Comparison of ENCODE assay signal across 36 mouse cellular contexts in genomic region chr19:7563676-7564075, GRCm38 (mm10). TPM values are rescaled to one million over a fixed set of nuclear protein-coding genes. Genes with fewer than 3 reads are reported as not detected.
"Had no signal": no experiment of that assay in that cellular context is flagged by ENCODE, and none has a peak within 500 bp of the region (broad histone marks: within the 10 kb centered on the region; RNA-seq: fewer than 3 reads in every experiment).

No protein-coding gene starts in this region.

- H3K27ac ChIP-seq: heart, embryonic 13.5 days; heart, embryonic 15.5 days; hindbrain, embryonic 10.5 days; hindbrain, embryonic 12.5 days; hindbrain, embryonic 14.5 days; intestine, embryonic 15.5 days; limb, embryonic 13.5 days; limb, embryonic 15.5 days; liver, embryonic 12.5 days had no signal

- ATAC-seq: hindbrain, embryonic 16.5 days; inflammation-experienced regulatory T-cells, adult 6 months; intestine, embryonic 15.5 days; intestine, postnatal 0 days; liver, embryonic 12.5 days had no signal

- H3K4me3 ChIP-seq: heart, embryonic 13.5 days; heart, embryonic 15.5 days; hindbrain, embryonic 10.5 days; hindbrain, embryonic 12.5 days; intestine, embryonic 15.5 days; limb, embryonic 13.5 days; limb, embryonic 15.5 days; liver, embryonic 12.5 days had no signal

- DNase-seq: gastrocnemius, postnatal 25 days; heart, adult 18-20 months; heart, postnatal 14 days; heart, postnatal 4 days; kidney, adult 18-20 months; kidney, adult 8-10 months; kidney, postnatal 10 days; kidney, postnatal 25 days; kidney, postnatal 4 days; layer of hippocampus, adult 9-11 months; left cerebral cortex, postnatal 4 days had no signal

- H3K4me1 ChIP-seq: hindbrain, embryonic 12.5 days; intestine, embryonic 15.5 days had no signal

- H3K27me3 ChIP-seq: heart, embryonic 13.5 days; heart, embryonic 15.5 days; hindbrain, embryonic 12.5 days; intestine, embryonic 15.5 days; limb, embryonic 13.5 days; limb, embryonic 15.5 days; liver, embryonic 12.5 days had no signal

- H3K36me3 ChIP-seq: heart, embryonic 15.5 days; hindbrain, embryonic 10.5 days; hindbrain, embryonic 12.5 days; intestine, embryonic 15.5 days; limb, embryonic 13.5 days; limb, embryonic 15.5 days had no signal

RNA-seq across cellular contexts. Expression of gene Lgals12, which starts 43.3 kb away (rescaled TPM):
- total RNA-seq: granulocyte monocyte progenitor cell, adult 5-6 weeks; liver, adult 2 months had no signal
- polyA plus RNA-seq: heart, embryonic 11.5 days; hindbrain, embryonic 10.5 days; inflammation-experienced regulatory T-cells, adult 6 months; liver, adult 2 months; liver, embryonic 12.5 days had no signal

RNA-seq across cellular contexts. Expression of gene Hrasls5, which starts 48.7 kb away (rescaled TPM):
- total RNA-seq: gastrocnemius, adult 8-10 months; gastrocnemius, postnatal 25 days; gastrocnemius, postnatal 4 days; granulocyte monocyte progenitor cell, adult 5-6 weeks; heart, adult 18-20 months; heart, adult 8-10 months; heart, postnatal 14 days; heart, postnatal 4 days; layer of hippocampus, postnatal 14 days; left cerebral cortex, postnatal 10 days; left cerebral cortex, postnatal 25 days; left cerebral cortex, postnatal 4 days; liver, adult 2 months had no signal
- polyA plus RNA-seq: heart, embryonic 11.5 days; heart, embryonic 13.5 days; heart, embryonic 15.5 days; heart, postnatal 0 days; hindbrain, embryonic 10.5 days; hindbrain, embryonic 12.5 days; hindbrain, embryonic 14.5 days; hindbrain, embryonic 16.5 days; inflammation-experienced regulatory T-cells, adult 6 months; intestine, embryonic 15.5 days; intestine, postnatal 0 days; kidney, embryonic 14.5 days; kidney, embryonic 16.5 days; limb, embryonic 11.5 days; limb, embryonic 15.5 days; liver, adult 2 months; liver, embryonic 12.5 days had no signal
